Mouse (Mus musculus) cerebellum, postnatal 36 days (tissue): ENCODE measurements around the gene Acnat1.
"Not testable (repeated sequence)": the region's sequence is repeated elsewhere in the genome, so short reads cannot be mapped to it uniquely, and the experiment has no call there.

ENCODE experiments used
- DNase-seq, 2 experiments: peaks; one replicate each; pipeline ENCODE4 v3.0.0; 2021 to 2022; ENCODE audit warnings: mixed read lengths in 2 of 2

Acnat1 gene

DNA sequence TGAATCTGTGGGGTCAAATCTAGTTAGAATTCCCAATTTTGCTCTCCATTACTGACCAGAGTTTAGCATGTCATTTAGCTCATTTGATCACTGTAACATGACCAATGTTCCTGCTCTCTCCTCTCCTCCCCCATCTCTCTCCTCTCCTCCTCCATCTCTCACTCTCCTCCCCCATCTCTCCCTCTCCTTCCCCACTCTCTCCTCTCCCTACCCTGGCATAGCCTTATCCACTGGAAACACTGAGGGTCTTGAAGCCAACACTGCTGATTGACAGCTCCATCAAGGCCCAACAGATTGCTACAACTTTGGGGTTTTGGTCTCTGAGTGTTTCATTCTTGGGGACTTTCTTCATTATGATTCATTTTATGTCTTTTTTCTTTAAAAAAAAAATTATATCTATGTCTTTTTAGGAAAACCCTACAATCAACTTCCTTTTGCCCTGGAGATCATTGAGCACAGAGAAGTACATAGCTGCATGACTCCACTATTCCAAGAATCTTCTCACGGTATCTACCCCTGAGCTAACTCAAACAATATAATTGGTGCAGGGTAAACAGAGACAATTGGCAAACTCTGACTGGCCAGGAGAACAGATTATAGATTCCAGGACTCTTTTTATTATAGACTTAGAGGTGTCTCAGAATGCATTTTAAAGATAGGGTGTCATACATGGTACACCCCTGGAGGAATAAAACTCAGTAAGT, 21.7 kb downstream of the Acnat1 start:
- DNase-seq: no peak

DNA sequence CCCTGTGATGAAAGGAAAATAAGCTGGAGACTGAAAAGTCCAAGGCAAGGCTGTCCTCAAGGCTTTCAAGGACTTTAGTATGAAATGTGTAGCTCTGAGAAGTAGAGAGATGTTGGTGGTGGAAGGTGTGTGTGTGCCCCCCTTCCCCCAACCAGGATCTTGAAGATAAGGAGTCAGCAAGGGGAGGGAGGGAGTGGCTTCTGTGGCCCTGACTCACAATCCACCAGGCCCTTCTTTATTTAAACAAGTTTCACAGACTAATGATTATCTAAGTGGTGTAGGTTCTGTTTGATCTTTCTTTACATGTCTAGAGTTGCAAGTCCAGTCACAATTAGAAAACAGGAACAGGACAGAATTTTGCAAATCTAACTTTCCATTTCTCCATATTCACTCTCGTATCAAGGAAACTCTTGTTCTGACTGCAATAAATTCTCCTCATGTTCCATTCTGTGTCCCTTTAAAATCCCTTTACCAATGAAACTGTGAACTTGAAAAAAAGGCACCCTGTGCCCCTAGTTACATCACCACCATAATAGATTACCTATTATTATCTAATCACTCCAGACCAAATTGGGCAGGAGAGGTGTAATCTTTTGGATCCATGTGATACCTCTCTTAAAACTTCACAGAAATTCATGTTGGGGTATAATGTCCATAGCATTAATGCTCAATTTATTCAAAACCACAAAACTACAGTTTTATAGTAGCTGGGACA, 22.4 kb downstream of the Acnat1 start:
- not testable (repeated sequence) for DNase-seq

DNA sequence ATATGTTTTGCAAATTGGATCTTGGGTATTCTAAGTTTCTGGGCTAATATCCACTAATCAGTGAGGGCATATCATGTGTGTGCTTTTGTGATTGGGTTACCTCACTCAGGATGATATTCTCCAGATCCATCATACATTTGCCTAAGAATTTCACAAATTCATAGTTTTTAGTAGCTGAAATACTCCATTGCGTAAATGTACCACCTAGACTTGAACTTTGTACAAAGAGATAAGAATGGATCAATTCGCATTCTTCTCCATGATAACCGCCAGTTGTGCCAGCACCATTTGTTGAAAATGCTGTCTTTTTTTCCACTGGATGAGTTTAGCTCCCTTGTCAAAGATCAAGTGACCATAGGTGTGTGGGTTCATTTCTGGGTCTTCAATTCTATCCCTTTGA, 36.7 kb downstream of the Acnat1 start:
- not testable (repeated sequence) for DNase-seq

DNA sequence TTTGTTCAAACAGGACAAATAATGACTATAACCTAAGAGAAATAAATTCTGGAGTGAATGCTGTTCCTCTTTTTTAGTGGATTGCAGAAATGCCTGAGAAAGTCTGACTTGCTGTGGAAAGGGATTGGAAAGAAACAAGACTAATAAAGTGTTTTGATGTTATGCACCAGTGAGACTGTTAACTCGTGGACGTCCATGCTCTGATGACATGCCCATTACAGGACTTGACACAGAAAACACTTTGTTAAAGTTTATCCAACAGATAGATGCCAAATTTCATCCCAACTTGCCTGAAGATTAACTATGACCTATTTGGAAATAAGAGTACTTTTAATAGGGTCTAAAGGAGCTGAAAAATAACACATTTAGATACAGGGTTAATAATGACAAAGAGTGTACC, 63.6 kb downstream of the Acnat1 start:
- not testable (repeated sequence) for DNase-seq

DNA sequence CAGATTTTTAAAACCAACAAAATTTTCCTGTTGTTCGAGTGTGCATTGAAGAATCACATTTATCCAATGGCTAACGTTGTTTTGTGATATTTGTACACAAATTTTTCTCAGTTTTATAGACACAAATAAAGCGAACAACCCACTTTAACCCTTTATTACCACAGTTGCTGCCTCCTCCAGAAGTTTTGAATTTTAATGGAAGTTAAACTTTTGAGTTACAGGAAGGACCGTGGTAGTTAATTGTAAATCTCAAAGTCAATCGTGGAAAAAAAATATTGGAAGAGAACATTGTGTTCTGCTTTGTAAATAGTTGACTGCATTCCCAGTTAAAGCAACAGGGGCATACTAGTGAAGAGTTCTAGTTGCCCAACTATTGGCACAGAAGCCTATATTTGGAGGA, 65.8 kb downstream of the Acnat1 start, which contains the start of gene Acnat2:
Gene Acnat2 (minus strand): TSS at position 195 of the 400 bp plus-strand sequence.
- DNase-seq: not testable (repeated sequence)
